Mouse (Mus musculus) lung, embryonic 16.5 days (tissue): Measurements from ENCODE around the gene Dek. TPM values are rescaled to one million over a fixed set of nuclear protein-coding genes. Genes with fewer than 3 reads are reported as not detected.

ENCODE experiments used
- ATAC-seq: fragments of 200-750 bp; cut with Nextera tagmentation; 2 replicates; pipeline ENCODE4 v1.8.0; 2017; ENCODE audit warnings: low read depth, mild to moderate bottlenecking, moderate library complexity
- H3K27ac ChIP-seq: fragments of 300-500 bp; sonication (generic); 2 replicates; pipeline ENCODE4 v1.5.1; 2014; ENCODE audit warnings: mild to moderate bottlenecking, control low read depth, low read length
- H3K27me3 ChIP-seq: fragments of 300-500 bp; sonication (generic); 2 replicates; pipeline ENCODE4 v1.6.1; 2014; ENCODE audit warnings: low read depth, low read length, mixed read lengths; ENCODE audit not compliant: control insufficient read depth, insufficient read depth
- H3K36me3 ChIP-seq: fragments of 300-500 bp; sonication (generic); 2 replicates; pipeline ENCODE4 v1.6.1; 2014; ENCODE audit warnings: low read length; ENCODE audit not compliant: control insufficient read depth, insufficient read depth
- H3K4me1 ChIP-seq: fragments of 300-500 bp; sonication (generic); replicated peaks from 2 replicates; pipeline ENCODE4 v1.6.1; 2014; ENCODE audit warnings: low read length, mixed read lengths; ENCODE audit not compliant: control insufficient read depth, insufficient read depth
- H3K4me2 ChIP-seq: fragments of 300-500 bp; sonication (generic); 2 replicates; pipeline ENCODE4 v1.6.1; 2014; ENCODE audit warnings: low read depth, low read length, control low read depth
- H3K4me3 ChIP-seq: fragments of 300-500 bp; sonication (generic); 2 replicates; pipeline ENCODE4 v1.5.1; 2014; ENCODE audit warnings: mild to moderate bottlenecking, low read length, control low read depth
- H3K9ac ChIP-seq: fragments of 300-500 bp; sonication (generic); 2 replicates; pipeline ENCODE4 v1.6.1; 2014; ENCODE audit warnings: low read length, control low read depth
- H3K9me3 ChIP-seq: fragments of 300-500 bp; sonication (generic); 2 replicates; pipeline ENCODE4 v1.6.1; 2016; ENCODE audit warnings: low read length; ENCODE audit not compliant: control insufficient read depth
- WGBS: fragments of 180-500 bp; shearing (Covaris S2); extraction: QIAGEN DNeasy Blood & Tissue Kit; methylation state at CpG from one replicate; pipeline ENCODE4 v1.1.7; 2014; 5-methylcytosine and 5-hydroxymethylcytosine counted together
- polyA plus RNA-seq: library from polyadenylated mRNA; unstranded; fragments of >200 nt; fragmentation: Nextera tagmentation; extraction: Ambion mirVana; gene quantifications from 2 replicates; pipeline ENCODE4 v1.2.1, GENCODE M21; 2015

The Dek gene
- polyA plus RNA-seq, 1 experiment from 2014 or later: 256 TPM

DNA sequence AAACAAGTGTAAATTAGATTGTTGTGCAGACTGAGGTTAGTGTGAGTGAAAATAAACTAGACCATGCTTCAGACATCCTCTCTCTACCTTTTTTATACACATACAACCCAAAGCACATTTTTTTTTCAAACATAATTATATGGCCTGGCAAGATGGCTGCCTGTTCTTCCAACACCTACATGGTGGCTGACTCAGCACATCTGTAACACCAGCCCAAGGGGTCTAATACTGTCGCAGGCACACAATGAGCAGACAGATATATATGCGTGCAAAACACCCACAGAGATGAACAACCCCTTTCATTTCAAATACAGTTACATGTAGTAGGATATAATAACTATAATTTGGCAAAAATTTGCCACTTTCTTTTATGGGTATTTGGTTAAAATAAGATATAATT is 5.4 kb downstream of the Dek start:
- Histone ChIP-seq H3K27ac (no peak overlapping the region), H3K4me2 (no peak overlapping the region), H3K36me3 (peaks cover 15% of the 10 kb centered on the region), H3K9me3 (no peaks in the 10 kb centered on the region), H3K9ac (no peak overlapping the region), H3K4me3 (no peak overlapping the region), H3K27me3 (no peaks in the 10 kb centered on the region), H3K4me1 (peaks cover 14% of the 10 kb centered on the region)
- WGBS: 85% methylated on average over 2 of the region's 2 CpGs
- ATAC-seq: no peak

DNA sequence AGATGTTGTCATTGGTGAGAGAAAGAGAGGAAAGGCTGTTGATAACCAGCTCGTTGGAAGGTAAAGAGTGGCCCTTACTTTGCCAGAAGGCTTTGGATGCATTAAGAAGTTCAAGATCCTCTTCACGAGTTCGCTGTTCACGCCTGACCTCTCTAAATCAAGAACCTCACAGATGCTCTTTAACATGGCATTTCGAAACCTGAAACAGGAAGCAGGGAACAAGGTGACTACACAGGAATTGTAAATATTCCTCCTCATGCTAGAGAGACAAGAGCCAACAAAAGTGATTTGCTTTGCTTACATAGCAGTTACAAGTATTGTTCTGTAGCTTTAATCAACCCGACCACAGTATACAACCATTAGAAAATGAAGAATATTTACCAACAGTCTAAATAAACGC is 6.7 kb downstream of the Dek start:
- H3K4me3 ChIP-seq: no peak overlapping the region
- no peaks in the 10 kb centered on the region for H3K9me3 ChIP-seq
- no peak overlapping the region for H3K27ac ChIP-seq
- 59% methylated on average over 7 of the region's 7 CpGs for WGBS
- no peak overlapping the region for H3K9ac ChIP-seq
- no peak for ATAC-seq
- no peak overlapping the region for H3K4me2 ChIP-seq
- no peaks in the 10 kb centered on the region for H3K27me3 ChIP-seq
- H3K36me3 ChIP-seq: peaks cover 23% of the 10 kb centered on the region
- peaks cover 12% of the 10 kb centered on the region for H3K4me1 ChIP-seq

DNA sequence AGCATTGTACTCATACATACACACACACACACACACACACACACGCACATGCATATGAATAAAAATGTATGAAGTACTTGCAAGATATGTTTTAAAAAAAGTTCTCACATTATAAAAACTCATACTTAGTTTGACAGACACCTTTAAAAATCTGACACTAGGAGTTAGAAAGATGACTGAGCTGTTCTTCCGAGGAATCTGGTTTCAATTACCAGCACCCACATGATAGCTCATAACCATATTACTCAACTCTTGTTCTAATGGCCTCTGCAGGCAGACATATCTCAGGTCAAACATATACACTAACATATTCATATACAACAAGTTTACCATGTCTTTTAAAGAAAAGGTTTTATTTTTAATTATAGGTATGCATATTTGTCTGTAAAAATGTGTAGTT is 9.4 kb downstream of the Dek start:
- no peak overlapping the region for H3K4me3 ChIP-seq
- ATAC-seq: no peak
- H3K27ac ChIP-seq: no peak overlapping the region
- H3K36me3 ChIP-seq: peaks cover 32% of the 10 kb centered on the region
- H3K9ac ChIP-seq: no peak overlapping the region
- 85% methylated on average over 2 of the region's 2 CpGs for WGBS
- no peaks in the 10 kb centered on the region for H3K9me3 ChIP-seq
- H3K27me3 ChIP-seq: no peaks in the 10 kb centered on the region
- H3K4me1 ChIP-seq: no peaks in the 10 kb centered on the region
- no peak overlapping the region for H3K4me2 ChIP-seq

DNA sequence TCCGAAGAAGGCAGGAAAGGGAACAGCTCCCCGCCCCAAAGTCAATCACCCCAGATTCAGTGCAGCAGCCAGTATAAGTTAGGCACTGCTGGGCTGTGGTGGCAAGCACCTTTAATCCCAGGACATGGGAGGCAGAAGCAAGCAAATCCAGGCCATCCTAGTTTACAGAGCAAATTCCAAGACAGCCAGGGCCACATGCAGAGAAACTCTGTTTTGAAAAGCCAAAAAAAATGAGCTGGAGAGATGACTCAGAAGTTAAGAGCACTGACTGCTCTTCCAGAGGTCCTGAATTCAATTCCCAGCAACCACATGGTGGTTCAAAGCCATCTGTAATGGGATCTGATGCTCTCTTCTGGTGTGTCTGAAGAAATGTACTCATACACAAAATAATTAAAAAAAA is 12.2 kb downstream of the Dek start:
- Histone ChIP-seq H3K9ac (no peak overlapping the region), H3K4me3 (no peak overlapping the region), H3K27me3 (no peaks in the 10 kb centered on the region), H3K27ac (no peak overlapping the region), H3K4me2 (no peak overlapping the region), H3K9me3 (no peaks in the 10 kb centered on the region), H3K36me3 (peaks cover 32% of the 10 kb centered on the region), H3K4me1 (no peaks in the 10 kb centered on the region)
- no peak for ATAC-seq
- WGBS: 93% methylated on average over 2 of the region's 2 CpGs

DNA sequence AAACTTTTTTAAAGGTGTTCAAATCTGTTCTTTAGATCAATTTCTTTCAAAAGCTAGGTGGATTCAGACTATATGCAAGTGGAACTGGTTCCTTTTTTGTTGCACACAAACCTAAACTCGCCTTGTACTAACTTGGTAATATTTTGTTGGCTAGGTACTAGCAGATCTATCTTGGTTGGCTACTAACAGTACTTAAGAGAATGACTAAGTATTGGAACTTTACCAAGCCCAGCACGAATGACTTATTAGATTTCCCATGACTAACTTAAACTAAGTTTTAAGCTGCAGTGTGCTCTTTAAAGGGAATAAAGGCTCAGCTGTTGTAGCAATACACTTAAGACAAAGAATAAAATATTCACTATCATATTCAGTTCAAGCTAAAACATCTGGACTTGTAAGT is 16.7 kb downstream of the Dek start:
- Histone ChIP-seq H3K27me3 (no peaks in the 10 kb centered on the region), H3K4me1 (no peaks in the 10 kb centered on the region), H3K27ac (no peak overlapping the region), H3K36me3 (peaks cover 28% of the 10 kb centered on the region), H3K9ac (no peak overlapping the region), H3K9me3 (no peaks in the 10 kb centered on the region), H3K4me3 (no peak overlapping the region), H3K4me2 (no peak overlapping the region)
- 79% methylated on average over 2 of the region's 2 CpGs for WGBS
- no peak for ATAC-seq

DNA sequence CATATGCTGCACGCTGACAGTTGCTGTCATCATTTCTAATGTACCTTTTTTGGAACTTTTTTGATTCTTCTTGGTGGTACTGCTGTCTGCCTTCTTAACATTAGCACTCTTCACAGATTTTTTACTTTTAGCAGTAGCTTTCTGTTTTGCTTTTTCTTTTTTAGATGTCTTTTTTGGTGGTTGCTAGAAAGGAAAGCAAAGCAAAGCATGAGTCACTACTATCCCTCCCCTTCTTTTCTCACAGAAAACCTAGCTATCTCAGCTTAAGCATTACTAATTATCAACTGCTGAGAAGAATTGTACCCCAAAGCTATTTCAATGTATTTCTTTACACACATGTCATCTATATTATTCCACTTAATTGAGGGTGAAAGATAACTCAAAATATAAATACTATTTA is 17.6 kb downstream of the Dek start:
- WGBS: 88% methylated on average over 1 of the region's 1 CpGs
- H3K36me3 ChIP-seq: peaks cover 24% of the 10 kb centered on the region
- H3K4me3 ChIP-seq: no peak overlapping the region

DNA sequence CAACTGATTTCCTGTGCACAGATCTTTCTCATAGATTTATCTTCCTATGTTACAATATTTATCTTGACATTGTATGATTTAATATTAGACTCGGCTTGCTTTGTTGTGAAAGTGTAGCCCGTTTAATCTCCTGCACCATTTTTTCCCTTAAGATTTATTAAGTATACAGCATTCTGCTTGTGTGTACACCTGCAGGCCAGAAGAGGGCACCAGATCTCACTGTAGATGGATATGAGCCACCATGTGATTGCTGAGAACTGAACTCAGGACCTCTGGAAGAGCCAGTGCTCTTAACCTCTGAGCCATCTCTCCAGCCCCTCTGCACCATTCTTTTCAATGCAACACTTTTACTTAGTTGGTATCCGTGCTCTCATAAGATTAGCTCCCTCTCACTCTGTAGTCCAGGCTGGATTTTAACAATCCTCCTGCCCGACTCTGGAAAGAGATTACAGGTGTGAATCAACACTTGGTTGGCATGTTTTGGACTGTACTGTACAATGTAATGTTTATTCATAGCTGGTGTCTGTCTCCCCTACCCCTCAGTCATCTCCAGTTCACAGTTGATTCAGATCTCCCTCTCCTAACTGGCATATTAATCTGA is 25.0 kb downstream of the Dek start:
- ATAC-seq: no peak
- no peak overlapping the region for H3K4me3 ChIP-seq
- H3K27ac ChIP-seq: no peak overlapping the region
- no peaks in the 10 kb centered on the region for H3K9me3 ChIP-seq
- no peaks in the 10 kb centered on the region for H3K27me3 ChIP-seq
- peaks cover 10% of the 10 kb centered on the region for H3K36me3 ChIP-seq
- H3K4me1 ChIP-seq: no peaks in the 10 kb centered on the region
- H3K4me2 ChIP-seq: no peak overlapping the region
- WGBS: 85% methylated on average over 4 of the region's 4 CpGs
- no peak overlapping the region for H3K9ac ChIP-seq

More for the DNA sequence above, 17.6 kb downstream of the Dek start:
- H3K4me1 ChIP-seq: no peaks in the 10 kb centered on the region
- ATAC-seq: no peak
- no peak overlapping the region for H3K4me2 ChIP-seq
- no peaks in the 10 kb centered on the region for H3K9me3 ChIP-seq
- no peak overlapping the region for H3K27ac ChIP-seq
- no peaks in the 10 kb centered on the region for H3K27me3 ChIP-seq
- no peak overlapping the region for H3K9ac ChIP-seq

DNA sequence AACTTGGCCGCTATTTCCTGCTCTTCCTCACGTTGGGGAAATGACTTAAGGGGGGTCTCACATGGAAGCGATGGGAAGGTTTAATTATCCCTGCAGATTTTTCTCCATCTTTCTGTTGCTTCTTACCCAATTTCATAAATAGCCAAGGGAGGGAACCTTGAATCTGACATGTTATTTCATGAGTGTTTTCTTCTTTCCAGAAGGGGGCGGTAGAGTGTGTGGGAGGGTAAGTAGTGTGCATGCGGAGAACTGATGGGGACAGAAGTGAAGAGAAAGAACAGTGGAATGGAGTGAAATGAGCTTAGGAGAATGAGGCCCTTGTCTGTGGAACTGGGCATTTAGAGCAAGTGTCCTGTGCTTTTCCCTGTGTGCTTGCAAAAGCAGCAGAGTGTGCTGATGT is 27.2 kb downstream of the Dek start:
- no peak overlapping the region for H3K4me2 ChIP-seq
- no peaks in the 10 kb centered on the region for H3K9me3 ChIP-seq
- no peak overlapping the region for H3K9ac ChIP-seq
- 72% methylated on average over 5 of the region's 5 CpGs for WGBS
- no peaks in the 10 kb centered on the region for H3K27me3 ChIP-seq
- H3K27ac ChIP-seq: no peak overlapping the region
- no peaks in the 10 kb centered on the region for H3K4me1 ChIP-seq
- peaks cover 10% of the 10 kb centered on the region for H3K36me3 ChIP-seq
- no peak for ATAC-seq
- H3K4me3 ChIP-seq: no peak overlapping the region

DNA sequence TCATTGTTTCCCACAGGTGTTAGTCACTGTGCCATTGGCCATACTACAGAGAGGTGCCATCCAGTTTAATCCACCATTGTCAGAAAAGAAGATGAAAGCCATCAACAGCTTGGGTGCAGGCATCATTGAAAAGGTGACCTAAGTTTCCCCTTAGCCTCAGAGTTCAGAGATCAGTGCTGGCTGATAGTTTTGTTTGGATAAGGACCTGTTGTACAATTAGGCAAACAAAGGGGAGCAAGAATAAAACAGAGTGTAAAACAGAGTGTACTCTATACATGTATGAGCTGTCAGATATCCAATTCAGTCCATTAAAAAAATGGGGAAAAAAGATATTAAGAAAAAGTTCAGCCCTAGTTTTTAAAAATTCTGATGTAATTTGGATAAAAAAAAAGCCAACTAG is 28.6 kb downstream of the Dek start:
- no peaks in the 10 kb centered on the region for H3K4me1 ChIP-seq
- no peak overlapping the region for H3K9ac ChIP-seq
- no peak for ATAC-seq
- H3K27me3 ChIP-seq: no peaks in the 10 kb centered on the region
- H3K4me2 ChIP-seq: no peak overlapping the region
- H3K36me3 ChIP-seq: peaks cover 9% of the 10 kb centered on the region
- H3K4me3 ChIP-seq: no peak overlapping the region
- H3K27ac ChIP-seq: no peak overlapping the region
- no peaks in the 10 kb centered on the region for H3K9me3 ChIP-seq

DNA sequence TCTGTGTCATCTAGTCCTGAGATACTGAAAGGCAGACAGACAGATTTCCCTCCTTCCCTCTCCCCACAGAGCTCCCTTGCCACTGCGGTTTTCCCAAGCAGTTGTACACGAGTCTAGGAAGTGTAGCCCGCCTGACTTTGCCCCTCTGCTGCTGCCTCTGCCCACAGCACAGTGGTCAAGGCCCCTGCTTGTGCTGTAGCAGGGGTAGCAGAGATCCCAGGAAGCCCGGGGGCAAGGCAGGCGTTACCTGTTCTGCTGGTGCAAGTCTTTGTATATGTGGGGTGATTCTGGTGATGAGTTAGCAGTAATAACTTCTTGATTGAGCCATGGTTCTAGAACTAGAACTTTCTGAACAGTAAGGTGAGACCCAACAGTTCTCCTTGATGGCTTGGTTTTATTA is 29.8 kb downstream of the Dek start:
- peaks cover 11% of the 10 kb centered on the region for H3K36me3 ChIP-seq
- ATAC-seq: no peak
- no peak overlapping the region for H3K9ac ChIP-seq
- no peak overlapping the region for H3K4me3 ChIP-seq
- WGBS: 82% methylated on average over 5 of the region's 5 CpGs
- H3K9me3 ChIP-seq: no peaks in the 10 kb centered on the region
- H3K4me1 ChIP-seq: no peaks in the 10 kb centered on the region
- H3K27ac ChIP-seq: no peak overlapping the region
- H3K4me2 ChIP-seq: no peak overlapping the region
- H3K27me3 ChIP-seq: no peaks in the 10 kb centered on the region
